Mouse (Mus musculus): ENCODE measurements around the gene Myo1b. TPM values are rescaled to one million over a fixed set of nuclear protein-coding genes. Genes with fewer than 3 reads are reported as not detected.

Gene Myo1b
- polyA plus RNA-seq, 1 experiment from 2014 or later, result 82.0 TPM

GRCm38 (mm10) chr1:51706106-51706505 lies 209.8 kb downstream of the Myo1b start:
- Histone ChIP-seq H3K4me1 (no peaks in the 10 kb centered on the region), H3K27ac (no peak overlapping the region), H3K27me3 (ENCODE audit: poor library complexity, severe bottlenecking) (no peaks in the 10 kb centered on the region), H3K4me3 (no peak overlapping the region), H3K9me3 (peaks cover 7% of the 10 kb centered on the region), H3K36me3 (replicated peaks) (no peaks in the 10 kb centered on the region)
- WGBS, result 86% methylated on average over 3 of the region's 3 CpGs
- no peak for DNase-seq (ENCODE audit: extremely low spot score, low spot score)

DNA sequence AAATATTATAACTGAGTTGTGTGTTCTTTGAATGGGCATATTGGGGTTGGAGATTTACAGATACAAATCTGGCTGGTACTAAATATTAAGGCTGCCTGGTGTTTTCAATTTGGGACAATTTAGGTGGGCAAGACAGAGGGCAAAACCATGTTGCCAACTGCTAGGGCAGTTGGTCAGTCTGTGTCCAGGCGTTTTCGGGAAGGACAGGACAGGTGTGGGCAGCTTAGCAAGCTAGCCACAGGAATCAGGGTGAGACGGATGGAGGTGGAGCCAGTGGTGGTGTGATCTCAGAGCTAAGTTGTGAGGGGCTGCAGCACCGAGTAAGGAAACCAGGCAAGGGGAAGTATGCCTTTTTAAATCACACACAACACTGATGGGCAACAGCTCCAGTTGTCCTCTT lies 211.3 kb downstream of the Myo1b start:
- Histone ChIP-seq H3K4me3 (no peak overlapping the region), H3K9me3 (peaks cover 7% of the 10 kb centered on the region), H3K27me3 (ENCODE audit: poor library complexity, severe bottlenecking) (no peaks in the 10 kb centered on the region; the same call in 1 of the 2 replicates), H3K27ac (no peak overlapping the region), H3K36me3 (replicated peaks) (no peaks in the 10 kb centered on the region), H3K4me1 (no peaks in the 10 kb centered on the region)
- 88% methylated on average over 4 of the region's 4 CpGs for WGBS
- DNase-seq (ENCODE audit: extremely low spot score, low spot score), result no peak

Other genes with a start within 250 kb of the Myo1b start
- 8.4 and 9.8 TPM in 2 replicates for gene Stat4, start 71.1 kb upstream of the Myo1b start, polyA plus RNA-seq (2016; fragmentation: Nextera tagmentation; extraction: Ambion mirVana)
- gene Stat1, start 203.4 kb upstream of the Myo1b start, polyA plus RNA-seq (2016; fragmentation: Nextera tagmentation; extraction: Ambion mirVana), result 11.9 and 12.3 TPM in 2 replicates

All from forebrain, embryonic 10.5 days (tissue).